Mouse (Mus musculus) C2C12 (cell line): Measurements from ENCODE around the gene Jag2.

Source experiments
- CEBPB ChIP-seq: IDR thresholded peaks from one replicate; pipeline ENCODE4 v1.6.1; 2011; ENCODE audit warnings: low read depth, mild to moderate bottlenecking, control low read depth, moderate library complexity
- CTCF ChIP-seq: IDR thresholded peaks from one replicate; pipeline ENCODE4 v1.5.1; 2011; ENCODE audit not compliant: control insufficient read depth, insufficient read depth, insufficient read length
- FOSL1 ChIP-seq: IDR thresholded peaks from one replicate; pipeline ENCODE4 v1.8.0; 2011; ENCODE audit warnings: mild to moderate bottlenecking, low read length; ENCODE audit not compliant: poor library complexity, insufficient read depth, severe bottlenecking
- MAX ChIP-seq: IDR thresholded peaks from one replicate; pipeline ENCODE4 v1.6.1; 2011; ENCODE audit warnings: mild to moderate bottlenecking, control low read depth
- MYOD1 ChIP-seq: IDR thresholded peaks from one replicate; pipeline ENCODE4 v1.6.1; 2011; ENCODE audit warnings: low read depth; ENCODE audit not compliant: control insufficient read depth, insufficient read length
- MYOG ChIP-seq: IDR thresholded peaks from one replicate; pipeline ENCODE4 v1.6.1; 2011; ENCODE audit not compliant: control insufficient read depth, insufficient read length; ENCODE audit errors: extremely low read depth
- USF1 ChIP-seq: IDR thresholded peaks from one replicate; pipeline ENCODE4 v1.6.1; 2011; ENCODE audit warnings: low read depth, mild to moderate bottlenecking, control low read depth, moderate library complexity

DNA sequence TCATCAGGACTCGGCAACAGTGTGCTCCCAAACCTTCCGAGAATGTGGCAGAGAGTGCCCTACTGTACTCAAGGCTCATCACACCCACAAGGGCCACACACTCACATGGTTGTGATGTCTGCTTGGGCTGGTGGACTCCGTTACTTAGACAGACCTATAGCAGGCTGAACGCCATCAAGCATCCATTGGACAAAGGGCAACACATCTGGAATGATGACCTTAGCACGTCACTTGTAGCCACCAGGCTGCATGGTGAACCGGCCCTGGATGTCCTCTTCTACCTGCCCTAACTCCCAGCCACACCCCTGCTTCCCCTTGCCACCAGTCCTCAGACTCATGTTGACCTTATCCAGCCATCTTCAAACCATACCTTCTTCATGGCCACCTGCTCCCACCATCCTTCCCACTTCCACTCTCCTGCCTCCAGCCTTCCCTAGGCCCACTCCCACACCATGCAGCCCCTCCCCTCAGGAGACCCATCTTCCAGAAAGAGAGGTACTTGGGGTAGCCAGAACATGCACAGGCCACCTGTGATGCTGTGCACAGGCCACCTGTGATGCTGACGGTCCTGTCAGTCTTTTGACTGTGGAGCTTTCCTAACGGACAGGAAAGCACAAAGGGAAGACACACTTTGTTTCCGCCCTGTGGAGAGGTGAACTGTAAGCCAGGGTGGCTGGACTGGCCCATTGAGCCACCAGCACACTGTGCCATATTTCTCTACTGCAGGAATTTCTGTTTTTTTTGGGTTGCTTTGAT, 70.8 kb downstream of the Jag2 start:
- TF ChIP-seq CTCF (no peak), MYOD1 (no peak), MAX (no peak), USF1 (no peak), MYOG (no peak), CEBPB (no peak), FOSL1 (no peak)
